Mouse (Mus musculus) heart, postnatal 36 days (tissue): ENCODE data around the gene Phyhipl. TPM values are rescaled to one million over a fixed set of nuclear protein-coding genes. Genes with fewer than 3 reads are reported as not detected.

Experiments used
- DNase-seq, 2 experiments: peaks; one replicate each; pipeline ENCODE4 v3.0.0; 2021 to 2022
- intact Hi-C: fragments of 180-260 bp; cut with DNase I; formaldehyde crosslinking; loops from one replicate; pipeline ENCODE4 v1.15.1; 2025
- total RNA-seq, 2 experiments: library from RNA; stranded (reverse); gene quantifications; 2 replicates each; pipeline ENCODE4 v1.2.3; 2021

Gene Phyhipl
- total RNA-seq, 2 experiments from 2014 or later: not detected

DNA sequence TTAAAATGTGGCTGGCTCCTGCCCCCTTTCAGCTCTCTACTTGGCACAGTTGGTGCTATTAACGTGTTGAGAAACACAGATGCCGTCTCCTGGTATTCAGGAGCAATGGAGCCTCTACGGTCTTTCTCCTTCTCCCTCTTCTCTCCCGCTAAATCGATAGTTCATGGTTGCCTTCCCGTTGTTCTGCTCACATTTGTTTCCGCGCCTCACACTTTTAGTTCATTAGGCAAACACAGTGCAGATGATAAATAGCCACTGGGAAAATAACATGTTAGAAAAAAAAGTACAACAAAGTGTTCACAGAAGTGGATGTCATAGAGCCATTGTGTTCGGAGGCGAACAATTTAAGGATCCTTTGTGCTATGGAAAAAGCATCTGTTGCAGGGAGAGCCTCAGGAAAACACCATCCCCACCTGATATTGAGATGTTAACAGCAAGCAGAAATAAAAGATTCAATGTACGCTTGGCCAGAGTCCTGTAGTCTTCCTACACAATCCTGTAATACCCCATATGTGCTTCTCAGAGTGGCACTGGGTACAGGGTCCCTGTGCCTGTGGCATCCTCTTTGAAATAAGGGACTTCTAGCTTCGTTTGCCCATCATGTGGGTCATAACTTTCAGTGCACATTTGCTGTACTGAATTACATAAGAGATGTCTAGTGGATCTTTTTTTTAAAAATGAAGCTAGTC, 18.0 kb downstream of the Phyhipl start:
- intact Hi-C loops: loop anchor here (5.0 kb wide), 1 partner anchor 765 kb away; no protein-coding TSS in a partner anchor
- DNase-seq: no peak

DNA sequence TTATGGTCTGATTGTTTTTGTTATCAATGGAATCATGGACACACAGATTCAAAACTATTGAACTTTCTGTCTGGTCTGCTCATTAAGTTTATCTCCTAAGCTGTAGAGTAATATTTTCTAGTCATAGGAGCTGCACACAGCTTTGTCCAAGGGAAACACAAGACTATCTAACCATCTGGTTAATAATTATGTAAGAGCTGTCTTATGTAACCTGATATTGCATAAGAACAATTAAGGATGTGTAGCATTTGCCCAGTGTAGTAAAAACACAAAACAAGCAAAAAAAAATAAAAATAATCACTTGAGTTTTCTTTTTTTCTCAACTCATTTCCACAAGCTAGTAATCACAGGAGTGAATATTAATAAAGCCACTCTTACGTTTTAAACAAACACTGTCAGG, 20.5 kb downstream of the Phyhipl start:
- intact Hi-C loops: loop anchor here (5.0 kb wide), 1 partner anchor 767 kb away; no protein-coding TSS in a partner anchor

DNA sequence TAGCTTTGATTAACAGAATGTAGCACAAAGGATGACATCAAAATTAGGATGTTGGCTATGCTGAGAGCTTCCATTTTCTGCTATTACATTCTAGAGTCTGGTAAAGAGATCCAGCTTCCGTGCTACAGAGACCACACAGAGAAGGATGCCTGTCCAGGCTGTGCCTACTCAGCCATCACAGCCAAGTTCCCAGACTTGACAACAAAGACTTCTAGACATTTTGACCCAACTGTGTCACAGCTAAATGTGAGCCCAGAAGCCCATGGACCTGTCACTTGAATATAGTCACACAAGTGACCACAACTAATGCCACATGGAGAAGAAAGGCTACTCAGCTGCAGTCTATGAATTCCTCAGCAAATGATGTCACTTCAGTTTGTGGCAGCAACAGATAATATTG, 24.6 kb downstream of the Phyhipl start:
- intact Hi-C loops: no loop called here
- DNase-seq: no peak

More for the DNA sequence above, 20.5 kb downstream of the Phyhipl start:
- no peak for DNase-seq

DNA sequence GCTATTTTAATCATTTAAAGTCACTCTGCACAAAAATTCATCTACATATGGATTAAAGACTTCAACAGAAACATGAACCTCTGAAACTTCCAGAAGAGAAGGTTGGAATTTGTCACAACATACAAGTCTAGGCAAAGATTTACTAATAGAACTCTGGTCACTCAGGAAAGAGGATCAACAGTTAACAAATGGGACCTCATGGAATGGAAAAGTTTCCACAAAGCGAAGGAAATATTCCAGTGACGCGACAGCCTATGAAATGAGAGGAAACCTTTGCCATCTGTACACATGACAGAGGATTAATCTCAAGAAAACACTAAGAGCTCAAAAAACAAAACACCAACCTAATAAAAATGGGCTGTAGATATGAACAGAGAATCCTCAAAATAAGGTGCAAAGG, 32.3 kb downstream of the Phyhipl start:
- no peak for DNase-seq
- intact Hi-C loops: no loop called here

DNA sequence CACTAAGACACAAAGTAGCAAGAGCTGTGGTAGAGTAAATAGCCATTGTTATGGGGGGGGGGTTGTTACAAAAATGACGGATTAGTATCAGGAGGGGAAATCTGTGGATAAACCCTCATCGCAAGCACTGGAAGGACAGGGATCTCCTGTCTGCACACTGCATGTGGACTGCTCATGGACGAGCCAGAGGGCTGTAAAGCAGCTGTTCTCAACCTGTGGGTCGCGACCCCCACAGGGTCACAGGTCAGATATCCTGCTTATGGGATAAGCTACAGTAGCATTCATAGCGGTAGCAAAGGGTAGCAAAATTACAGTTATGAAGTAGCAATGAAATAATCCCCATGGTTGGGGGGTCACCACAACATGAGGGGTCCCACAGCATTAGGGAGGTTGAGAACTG, 39.4 kb downstream of the Phyhipl start:
- intact Hi-C loops: no loop called here
- no peak for DNase-seq

DNA sequence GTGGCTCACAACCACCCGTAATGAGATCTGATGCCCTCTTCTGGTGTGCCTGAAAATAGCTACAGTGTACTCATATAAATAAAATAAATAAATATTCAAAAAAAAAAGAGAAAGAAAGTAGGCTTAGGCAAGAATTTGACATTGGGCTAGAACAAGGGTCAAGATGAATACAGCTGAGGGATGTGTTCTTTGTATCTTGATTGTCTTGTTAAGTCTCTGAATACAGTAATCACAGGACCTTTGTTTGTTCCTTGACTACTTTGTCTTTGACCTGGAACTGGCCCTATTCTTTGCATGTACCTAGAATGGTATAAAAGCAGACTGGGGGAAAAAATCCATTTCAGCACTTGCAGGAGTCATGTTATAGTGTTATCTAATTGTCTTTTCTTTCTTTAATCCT, 44.1 kb downstream of the Phyhipl start:
- no peak for DNase-seq
- intact Hi-C loops: no loop called here

DNA sequence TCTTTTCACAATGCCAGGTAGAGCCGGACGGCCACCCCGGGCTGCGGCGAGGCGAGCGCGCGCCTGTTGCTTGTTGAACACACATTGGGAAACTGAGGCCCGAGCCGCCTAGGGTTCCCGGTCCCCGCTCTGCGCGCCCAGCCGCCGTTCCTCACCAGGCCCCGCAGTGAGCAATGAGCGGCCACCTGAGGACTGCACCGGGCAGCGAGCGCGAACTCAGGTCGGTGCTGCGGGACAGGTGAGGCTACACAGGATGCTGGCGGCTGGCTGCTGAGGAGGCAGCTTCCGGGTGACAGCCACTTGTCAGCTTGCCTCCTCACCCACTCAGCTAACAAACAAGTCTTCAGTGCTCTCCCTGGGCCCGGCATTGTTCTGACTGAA, 55.9 kb downstream of the Phyhipl start:
- DNase-seq: no peak
- intact Hi-C loops: loop anchor here (5.0 to 10.0 kb wide), 2 partner anchors 165 to 617 kb away; no protein-coding TSS in a partner anchor

DNA sequence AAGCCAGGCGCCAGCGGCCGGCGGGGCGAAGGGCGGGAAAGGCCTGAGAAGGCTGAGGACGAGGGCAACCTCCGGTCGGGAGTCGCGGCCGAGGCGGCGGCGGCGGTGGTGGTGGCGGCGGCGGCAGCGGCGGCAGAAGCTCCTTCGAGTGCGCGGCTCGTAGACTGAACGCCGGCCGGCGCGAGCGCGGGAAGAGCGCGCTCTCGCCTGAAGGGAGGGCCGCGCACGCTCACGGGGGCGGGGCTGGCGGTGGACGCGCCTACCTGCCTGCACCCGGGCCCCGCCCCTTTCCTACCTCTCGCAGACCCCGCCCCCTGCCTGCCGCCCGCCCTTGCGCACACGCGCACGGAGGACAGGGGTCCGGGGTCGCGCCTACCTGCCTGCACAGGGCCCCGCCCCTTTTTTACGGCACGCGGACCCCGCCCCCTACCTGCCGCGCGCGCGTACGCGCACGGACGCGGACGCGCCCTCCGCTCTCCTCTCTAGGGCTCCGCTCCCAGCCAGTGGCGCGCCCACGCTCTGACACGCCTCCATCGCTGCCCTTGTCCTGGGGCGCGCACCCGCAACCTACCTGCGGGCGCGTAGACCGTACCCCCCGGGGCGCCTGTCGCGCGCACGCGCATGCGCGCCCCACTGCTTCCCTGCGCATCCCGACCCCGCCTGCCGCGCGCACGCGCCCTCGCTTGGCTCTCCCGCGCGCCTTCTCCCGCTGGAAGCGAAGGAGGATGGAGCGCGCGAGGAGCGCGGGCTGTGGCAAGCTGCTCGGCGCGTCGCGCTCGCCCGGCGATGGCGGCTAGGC, 56.4 kb downstream of the Phyhipl start:
- DNase-seq: peak; percentile 0 to 2

DNA sequence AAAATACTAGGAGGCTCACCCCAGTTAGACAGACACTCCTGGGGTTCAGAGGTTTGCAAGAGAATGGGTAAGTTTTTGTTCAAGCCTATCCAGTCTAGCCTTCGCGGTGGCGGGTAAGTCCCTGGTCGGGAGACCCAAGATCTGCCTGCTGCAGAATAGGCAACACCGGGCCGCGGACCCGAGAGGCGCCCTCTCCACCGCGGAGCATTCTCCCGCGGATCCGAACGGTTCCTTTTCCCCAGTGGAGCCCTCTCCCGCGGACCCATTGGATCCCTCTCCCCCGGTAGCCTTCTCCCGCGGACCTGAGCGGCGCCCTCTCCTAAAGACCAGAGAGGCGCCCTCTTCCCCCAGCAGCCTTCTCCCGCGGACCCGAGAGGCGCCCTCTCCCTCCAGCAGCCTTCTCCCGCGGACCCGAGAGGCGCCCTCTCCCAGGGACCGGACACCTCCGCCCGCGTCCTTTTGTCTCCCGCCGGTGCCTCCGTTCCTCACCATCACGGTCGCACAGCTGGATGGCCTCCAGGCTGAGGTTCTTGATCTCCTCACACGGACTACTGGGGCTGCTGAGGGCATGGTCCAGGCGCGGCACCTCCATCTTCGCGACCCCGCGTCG, 57.1 kb downstream of the Phyhipl start:
- intact Hi-C loops: loop anchor here (5.0 kb wide), 1 partner anchor 619 kb away; no protein-coding TSS in a partner anchor
- peak; percentile 1 to 4 for DNase-seq

More for the DNA sequence above, 56.4 kb downstream of the Phyhipl start:
- intact Hi-C loops: loop anchor here (5.0 kb wide), 1 partner anchor 618 kb away; no protein-coding TSS in a partner anchor

DNA sequence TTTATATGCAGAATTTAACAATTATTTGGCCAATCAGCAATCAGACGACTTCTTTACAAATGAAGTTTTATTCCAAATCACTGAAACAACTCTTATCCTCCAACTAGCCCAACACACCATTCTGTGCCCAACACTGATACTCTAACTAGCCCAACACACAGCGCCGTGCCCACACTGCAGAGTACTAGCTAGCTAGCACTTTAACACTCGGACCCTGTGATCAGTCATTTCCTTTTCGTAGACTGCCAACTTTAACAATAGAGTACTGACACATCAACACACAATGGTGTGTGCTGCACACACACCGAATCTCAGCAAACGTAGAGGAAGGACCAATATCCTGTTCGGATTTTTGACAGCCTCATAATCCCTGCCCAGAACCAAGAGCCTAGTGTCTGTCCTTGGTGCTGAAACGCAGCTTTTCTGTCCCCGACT, 57.7 kb downstream of the Phyhipl start:
- DNase-seq: peak; percentile 2 to 11
- intact Hi-C loops: loop anchor here (5.0 kb wide), 1 partner anchor 619 kb away; no protein-coding TSS in a partner anchor

DNA sequence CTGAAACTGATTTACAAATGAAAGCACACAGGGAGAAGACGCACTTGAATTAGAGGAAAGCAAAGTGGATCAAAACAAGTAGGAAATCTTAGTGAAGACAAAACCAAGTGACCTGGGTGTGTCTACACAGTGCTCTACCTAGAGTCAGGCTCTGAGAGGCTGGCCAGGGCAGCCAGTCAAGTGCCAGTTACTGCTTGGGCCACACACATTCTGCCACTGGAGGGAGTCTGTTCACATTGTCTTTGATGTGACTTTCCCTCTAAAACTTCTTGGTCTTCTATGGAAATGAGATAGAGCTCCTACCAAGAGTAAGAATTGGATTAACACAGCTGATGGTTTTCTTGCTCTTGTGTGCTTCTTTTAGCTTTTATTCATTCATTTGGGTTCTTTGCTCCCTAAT, 61.8 kb downstream of the Phyhipl start:
- intact Hi-C loops: loop anchor here (5.0 kb wide), 2 partner anchors 218 to 368 kb away; no protein-coding TSS in a partner anchor
- peak in 1 of 2 experiments; percentile 2 for DNase-seq

DNA sequence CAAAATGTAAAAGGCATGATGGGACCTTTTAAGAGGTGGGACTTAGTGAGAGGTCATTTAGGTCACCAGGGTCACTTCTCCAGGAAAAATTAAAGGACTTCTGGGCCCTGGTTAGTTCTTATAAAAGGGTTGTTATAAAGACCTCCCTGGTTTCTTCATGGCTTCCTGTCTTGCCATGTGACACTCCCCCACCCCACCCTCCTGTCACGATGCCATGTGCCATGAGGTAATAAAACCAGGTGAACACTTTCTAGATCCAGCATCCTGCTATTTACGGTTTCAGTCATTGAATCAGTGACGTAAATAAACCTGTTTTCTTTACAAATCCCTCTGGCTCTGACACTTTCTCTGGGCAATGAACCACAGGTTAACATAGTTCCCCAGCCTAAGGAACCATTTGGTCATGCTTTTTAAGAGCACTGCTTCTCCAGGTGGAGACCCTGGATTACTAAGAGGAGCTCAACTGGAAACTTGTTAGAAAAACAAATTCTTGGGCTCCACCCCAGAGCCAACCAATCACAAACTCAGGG, 68.8 kb downstream of the Phyhipl start:
- intact Hi-C loops: no loop called here
- DNase-seq: no peak

DNA sequence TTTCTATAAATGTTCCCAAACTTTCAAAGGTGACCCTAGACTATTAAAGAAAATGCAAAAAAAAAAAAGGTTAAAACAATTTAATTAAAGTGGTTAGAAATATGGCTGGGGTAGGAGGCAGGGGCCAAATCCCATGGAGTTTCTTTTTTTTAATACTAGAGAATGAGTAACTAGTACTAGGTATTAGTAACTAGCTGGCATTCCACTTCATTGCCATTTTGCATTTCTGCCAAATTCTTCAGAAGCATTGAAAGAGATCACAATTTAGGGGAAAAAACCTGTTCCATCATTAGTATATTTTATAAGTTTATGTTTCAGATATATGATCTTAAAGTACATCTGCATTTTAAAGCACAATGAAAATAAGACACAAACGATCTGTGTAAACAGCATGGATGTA, 71.6 kb downstream of the Phyhipl start:
- intact Hi-C loops: no loop called here
- DNase-seq: no peak

DNA sequence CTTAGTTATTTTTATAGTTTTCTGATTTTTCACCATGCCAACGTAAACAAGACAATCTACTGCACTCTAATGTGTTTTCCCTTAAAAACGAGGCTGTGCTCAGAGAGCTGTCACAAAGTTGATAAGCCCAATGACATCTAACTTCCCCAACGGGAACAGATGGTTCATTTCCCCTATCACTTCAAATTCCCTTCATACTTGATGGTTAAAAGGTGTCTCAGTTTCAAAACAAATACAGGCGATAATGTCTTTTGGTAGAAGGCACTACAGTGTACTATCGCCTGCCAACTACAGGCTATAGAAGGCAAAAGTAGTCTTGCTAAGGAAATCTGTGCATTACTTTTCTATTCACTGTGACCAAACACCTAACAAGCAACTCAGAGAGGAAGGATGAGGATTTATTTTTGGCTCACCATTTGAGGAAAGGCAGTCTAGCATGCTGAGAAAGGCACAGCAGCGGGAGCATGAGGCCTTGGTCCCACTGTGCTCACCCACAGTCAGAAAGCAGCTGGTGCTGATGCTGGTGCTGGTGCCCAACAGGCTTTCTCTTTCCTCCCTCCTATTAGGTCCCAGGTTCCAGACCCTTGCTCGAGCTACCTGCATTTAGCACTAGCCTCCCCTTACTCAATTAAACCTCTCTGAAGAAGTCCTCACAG, 74.1 kb downstream of the Phyhipl start:
- intact Hi-C loops: no loop called here
- DNase-seq: no peak

DNA sequence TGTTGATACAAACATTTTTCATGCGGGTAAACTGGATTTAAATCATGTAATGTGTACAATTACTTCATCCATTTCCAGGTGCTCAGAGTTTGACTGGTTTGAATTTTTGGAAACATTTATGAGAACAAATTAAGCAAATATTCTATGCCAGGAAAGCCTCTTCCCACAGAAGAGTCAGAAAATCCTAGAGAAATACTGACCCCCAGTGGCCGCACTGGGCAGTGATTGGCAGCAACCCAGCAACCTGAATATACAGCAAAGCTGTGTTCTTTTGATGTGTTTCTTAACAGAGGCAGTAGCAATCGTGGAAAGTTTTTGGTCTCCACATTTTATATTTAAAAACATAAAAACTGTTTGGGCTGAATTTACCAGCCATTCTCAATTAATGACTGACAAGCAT, 92.1 kb downstream of the Phyhipl start:
- intact Hi-C loops: loop anchor here (1.0 to 10.0 kb wide), 6 partner anchors 56 to 651 kb away; no protein-coding TSS in a partner anchor
- DNase-seq: peak; percentile 74 to 82

DNA sequence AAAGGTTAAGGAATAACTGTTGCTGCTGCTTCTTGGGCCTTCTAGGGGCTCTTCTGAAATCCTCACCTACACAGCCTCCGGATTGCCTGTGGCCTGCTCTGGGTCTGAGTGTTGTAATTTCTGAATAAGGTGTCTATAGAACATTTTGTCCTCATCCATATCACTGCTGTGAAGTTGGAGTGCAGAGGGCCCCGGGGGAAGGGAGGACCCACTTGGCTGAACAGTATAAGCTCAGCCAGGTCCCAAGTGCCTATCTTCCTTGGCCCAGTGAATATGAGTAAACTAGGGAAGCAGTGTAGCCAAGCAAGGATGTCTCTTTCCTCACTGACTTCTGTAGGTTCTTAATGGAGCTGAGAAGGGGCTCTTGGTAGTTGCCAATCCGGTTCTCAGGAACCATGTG, 103.2 kb downstream of the Phyhipl start:
- intact Hi-C loops: no loop called here
- no peak for DNase-seq

DNA sequence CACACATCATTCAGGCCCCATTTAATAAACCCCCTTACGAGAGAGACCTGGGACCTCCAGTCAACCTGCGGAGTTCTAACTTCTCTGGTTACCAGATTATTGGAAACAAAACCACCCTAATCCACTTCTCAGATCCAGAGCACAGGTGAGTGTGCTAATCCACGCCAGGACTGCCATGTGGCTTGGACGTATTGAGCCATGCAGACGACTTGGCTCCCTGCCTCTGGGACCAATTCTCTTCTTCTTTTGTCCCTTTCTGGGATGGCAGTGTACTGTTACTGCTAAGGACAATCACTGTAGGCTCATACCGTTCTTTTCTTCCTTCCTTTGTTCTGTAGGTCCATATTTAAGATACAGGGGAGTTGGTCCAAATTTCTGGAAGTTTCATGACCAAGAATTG, 112.9 kb downstream of the Phyhipl start:
- intact Hi-C loops: no loop called here
- DNase-seq: no peak

DNA sequence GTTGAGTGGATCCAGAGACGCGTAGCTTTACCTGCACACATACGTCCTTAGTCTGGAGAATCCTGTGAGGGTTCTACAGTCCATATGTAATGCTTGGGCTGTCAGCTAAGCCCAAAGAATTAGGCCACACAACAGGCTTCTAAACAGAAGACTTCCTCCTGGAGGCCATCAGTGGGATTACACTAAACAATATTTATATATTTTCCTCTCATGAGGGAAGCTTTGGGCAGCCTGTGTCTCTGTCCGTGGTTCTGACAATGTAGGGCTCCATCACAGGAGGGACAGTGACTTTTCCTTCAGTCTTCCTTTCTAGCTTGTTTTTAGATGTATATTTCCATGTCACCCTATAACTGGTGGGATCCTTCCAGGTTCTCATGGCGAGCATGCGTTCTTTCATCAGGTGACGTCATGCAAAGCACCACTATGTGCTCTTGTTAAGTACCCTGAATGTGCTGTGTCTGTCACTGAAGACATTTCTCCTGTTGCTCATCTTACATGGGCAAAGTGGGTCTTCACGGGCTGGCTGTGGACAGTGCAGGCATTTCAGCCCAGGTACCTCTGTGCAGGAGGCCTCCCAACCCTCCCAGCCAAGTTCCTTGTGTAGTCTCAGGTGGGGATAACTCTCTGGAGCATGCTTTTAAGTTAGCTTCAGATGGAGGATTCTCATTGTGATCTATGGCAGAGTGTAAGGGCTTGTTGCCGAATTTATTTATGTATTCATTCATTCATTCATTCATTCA, 115.1 kb downstream of the Phyhipl start:
- no peak for DNase-seq
- intact Hi-C loops: loop anchor here (2.0 kb wide), 1 partner anchor 172 kb away; no protein-coding TSS in a partner anchor

DNA sequence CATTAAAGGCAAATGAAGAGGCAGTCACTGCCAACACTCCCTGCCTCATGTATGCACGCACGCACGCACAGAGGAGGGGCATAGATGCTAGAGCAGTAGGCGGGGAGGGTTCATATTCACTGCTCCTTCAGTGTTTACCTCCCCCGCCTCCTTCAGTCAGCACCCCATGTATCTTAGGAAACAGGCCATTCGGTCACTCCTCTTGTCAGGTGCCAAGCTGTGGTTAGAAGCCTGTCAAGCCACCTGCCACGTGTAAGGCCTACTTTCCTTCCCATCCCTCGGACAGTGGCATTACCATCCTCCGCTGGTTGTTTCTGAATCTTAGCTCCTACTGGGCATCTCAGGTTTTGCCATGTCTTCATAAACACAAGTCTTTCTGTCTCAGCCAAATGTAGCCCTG, 116.5 kb downstream of the Phyhipl start:
- DNase-seq: no peak
- intact Hi-C loops: loop anchor here (5.0 kb wide), 1 partner anchor 92 kb away; no protein-coding TSS in a partner anchor
